Mouse (Mus musculus): ENCODE data around the gene Fam160a2. TPM values are rescaled to one million over a fixed set of nuclear protein-coding genes. Genes with fewer than 3 reads are reported as not detected.

Fam160a2 gene
- total RNA-seq (2014; fragmentation: Nextera tagmentation), result 41.9 and 42.1 TPM in 2 replicates
- 11.4 and 16.3 TPM in 2 replicates for total RNA-seq (2017)
- polyA plus RNA-seq (2012), result 53.1 and 55.8 TPM in 2 replicates

DNA sequence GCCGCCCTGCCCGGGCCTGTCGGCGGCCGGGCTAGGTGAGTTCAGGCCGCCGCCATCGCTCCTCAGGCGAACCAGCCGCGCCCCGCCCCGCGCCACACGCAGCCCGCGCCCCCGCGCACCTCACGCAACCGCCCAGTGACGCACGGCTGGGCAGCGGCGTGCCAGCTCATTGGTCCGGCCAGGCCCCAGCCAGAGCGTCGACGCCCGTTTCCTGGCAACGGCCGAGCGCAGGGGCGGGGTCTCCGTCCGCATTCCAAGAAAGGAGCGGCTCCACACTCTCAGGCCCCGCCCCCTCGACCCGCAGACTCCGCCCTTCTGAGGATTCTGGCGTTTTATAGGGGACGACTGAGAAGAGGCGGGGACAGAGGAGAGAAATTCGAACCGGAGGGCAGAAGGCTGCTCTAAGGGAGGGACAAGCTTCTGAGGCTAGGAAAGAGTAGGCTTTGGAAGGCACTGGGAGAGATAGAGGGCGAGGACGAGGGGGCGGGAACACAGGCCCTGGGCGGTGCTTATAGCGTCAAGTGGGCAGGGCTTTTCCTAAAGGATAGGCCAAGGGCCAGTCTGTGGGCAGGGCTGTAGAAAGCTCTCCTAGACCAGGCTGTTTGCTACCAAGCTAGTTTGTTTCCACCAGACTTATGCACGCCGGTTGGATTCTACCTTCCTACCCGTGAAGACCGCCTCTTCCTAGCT is at the start of gene Fam160a2:
TSS of gene Fam160a2 (minus strand) at position 120 of the 690 bp plus-strand sequence.
- Histone ChIP-seq H3K9me3 (replicated peaks) (no peaks in the 10 kb centered on the region), H3K36me3 (replicated peaks) (peaks cover 10% of the 10 kb centered on the region), H3K4me1 (ENCODE audit: insufficient read depth, low read depth, low read length) (peaks cover 33% of the 10 kb centered on the region), H3K4me3 (ENCODE audit: low read depth, low read length) (peak within 1 kb of the TSS; percentile 95), H3K27me3 (ENCODE audit: insufficient read depth, low read length) (0 out of 2 replicates have a peak, but pooled peaks cover 3% of the 10 kb centered on the region)
- peak; percentile 91 for DNase-seq (ENCODE audit: low spot score)
- no peak for TF ChIP-seq CTCF (IDR thresholded peaks at IDR 0.05; ENCODE audit: low read depth, low read length)
- no peak for TF ChIP-seq GATA1 (IDR thresholded peaks at IDR 0.05; ENCODE audit: borderline replicate concordance, low read length)
- TF ChIP-seq GATA2 (IDR thresholded peaks at IDR 0.05; ENCODE audit: borderline replicate concordance, low read depth, low read length), result no peak
- TF ChIP-seq POLR2AphosphoS5 (IDR thresholded peaks at IDR 0.05; ENCODE audit: insufficient replicate concordance, low read depth, low read length), result no peak
- no peak for TF ChIP-seq TAL1 (conservative IDR thresholded peaks at IDR 0.05; ENCODE audit: low read depth, low read length)
- peak; percentile 94 for ATAC-seq (ENCODE audit: extremely low read depth, insufficient number of reproducible peaks, low FRiP score, poor library complexity, severe bottlenecking)

DNA sequence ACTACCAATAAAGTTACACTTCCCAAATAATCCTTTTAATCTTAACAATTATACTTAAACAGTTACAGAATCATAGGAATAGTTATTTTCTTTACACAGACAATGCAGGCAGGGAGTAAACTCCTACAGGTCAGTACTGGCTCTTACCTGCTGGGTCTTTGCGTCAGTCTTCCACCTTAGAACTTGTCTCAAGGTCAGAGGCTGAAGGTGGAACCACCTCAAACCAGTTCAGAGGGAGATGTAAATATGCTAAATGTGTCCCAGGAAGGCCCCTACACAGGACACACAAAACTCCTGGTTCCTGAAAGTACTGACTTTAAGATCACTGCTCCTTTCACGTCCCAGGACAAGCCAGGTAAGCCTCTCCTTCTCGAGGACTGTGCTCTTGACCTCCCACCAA is 45.2 kb upstream of the Fam160a2 start:
- DNase-seq (ENCODE audit: low spot score), result no peak
- Histone ChIP-seq H3K36me3 (replicated peaks) (no peaks in the 10 kb centered on the region), H3K27me3 (ENCODE audit: insufficient read depth, low read length) (no peaks in the 10 kb centered on the region), H3K9me3 (replicated peaks) (no peaks in the 10 kb centered on the region), H3K4me3 (ENCODE audit: low read depth, low read length) (no peak overlapping the region), H3K4me1 (ENCODE audit: insufficient read depth, low read depth, low read length) (no peaks in the 10 kb centered on the region)
- ATAC-seq (ENCODE audit: extremely low read depth, insufficient number of reproducible peaks, low FRiP score, poor library complexity, severe bottlenecking), result no peak
- no peak for TF ChIP-seq GATA2 (IDR thresholded peaks at IDR 0.05; ENCODE audit: borderline replicate concordance, low read depth, low read length)
- TF ChIP-seq TAL1 (conservative IDR thresholded peaks at IDR 0.05; ENCODE audit: low read depth, low read length), result no peak
- no peak for TF ChIP-seq GATA1 (IDR thresholded peaks at IDR 0.05; ENCODE audit: borderline replicate concordance, low read length)
- no peak for TF ChIP-seq CTCF (IDR thresholded peaks at IDR 0.05; ENCODE audit: low read depth, low read length)
- TF ChIP-seq POLR2AphosphoS5 (IDR thresholded peaks at IDR 0.05; ENCODE audit: insufficient replicate concordance, low read depth, low read length), result no peak

DNA sequence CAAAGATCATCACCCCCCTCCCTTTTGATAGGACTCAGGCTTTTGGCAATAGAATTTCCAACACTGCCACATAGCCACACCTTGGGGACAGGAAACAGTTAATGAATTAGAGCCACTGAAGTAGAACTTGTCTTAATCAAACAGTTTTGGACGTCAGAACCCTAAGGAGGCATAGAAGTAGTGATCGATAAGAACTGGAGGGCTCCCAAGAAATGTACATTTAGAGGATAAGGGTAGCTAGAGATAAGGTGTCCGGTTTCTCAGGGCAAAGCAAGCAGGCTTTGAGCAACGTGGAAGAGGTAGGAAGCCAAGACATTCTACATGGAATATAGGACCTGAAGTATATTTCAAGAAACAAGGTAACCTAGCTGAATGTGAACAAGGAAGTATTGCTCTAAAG is 41.6 kb upstream of the Fam160a2 start:
- H3K4me1 ChIP-seq (ENCODE audit: insufficient read depth, low read depth, low read length), result no peaks in the 10 kb centered on the region
- DNase-seq (ENCODE audit: low spot score) (no peak), ATAC-seq (ENCODE audit: extremely low read depth, insufficient number of reproducible peaks, low FRiP score, poor library complexity, severe bottlenecking) (no peak)
- H3K27me3 ChIP-seq (ENCODE audit: insufficient read depth, low read length), result no peaks in the 10 kb centered on the region
- no peaks in the 10 kb centered on the region for H3K36me3 ChIP-seq (replicated peaks)
- H3K9me3 ChIP-seq (replicated peaks), result no peaks in the 10 kb centered on the region
- no peak for TF ChIP-seq GATA1 (IDR thresholded peaks at IDR 0.05; ENCODE audit: borderline replicate concordance, low read length)
- TF ChIP-seq CTCF (IDR thresholded peaks at IDR 0.05; ENCODE audit: low read depth, low read length), result no peak
- no peak for TF ChIP-seq POLR2AphosphoS5 (IDR thresholded peaks at IDR 0.05; ENCODE audit: insufficient replicate concordance, low read depth, low read length)
- no peak for TF ChIP-seq GATA2 (IDR thresholded peaks at IDR 0.05; ENCODE audit: borderline replicate concordance, low read depth, low read length)
- no peak for TF ChIP-seq TAL1 (conservative IDR thresholded peaks at IDR 0.05; ENCODE audit: low read depth, low read length)
- no peak overlapping the region for H3K4me3 ChIP-seq (ENCODE audit: low read depth, low read length)

DNA sequence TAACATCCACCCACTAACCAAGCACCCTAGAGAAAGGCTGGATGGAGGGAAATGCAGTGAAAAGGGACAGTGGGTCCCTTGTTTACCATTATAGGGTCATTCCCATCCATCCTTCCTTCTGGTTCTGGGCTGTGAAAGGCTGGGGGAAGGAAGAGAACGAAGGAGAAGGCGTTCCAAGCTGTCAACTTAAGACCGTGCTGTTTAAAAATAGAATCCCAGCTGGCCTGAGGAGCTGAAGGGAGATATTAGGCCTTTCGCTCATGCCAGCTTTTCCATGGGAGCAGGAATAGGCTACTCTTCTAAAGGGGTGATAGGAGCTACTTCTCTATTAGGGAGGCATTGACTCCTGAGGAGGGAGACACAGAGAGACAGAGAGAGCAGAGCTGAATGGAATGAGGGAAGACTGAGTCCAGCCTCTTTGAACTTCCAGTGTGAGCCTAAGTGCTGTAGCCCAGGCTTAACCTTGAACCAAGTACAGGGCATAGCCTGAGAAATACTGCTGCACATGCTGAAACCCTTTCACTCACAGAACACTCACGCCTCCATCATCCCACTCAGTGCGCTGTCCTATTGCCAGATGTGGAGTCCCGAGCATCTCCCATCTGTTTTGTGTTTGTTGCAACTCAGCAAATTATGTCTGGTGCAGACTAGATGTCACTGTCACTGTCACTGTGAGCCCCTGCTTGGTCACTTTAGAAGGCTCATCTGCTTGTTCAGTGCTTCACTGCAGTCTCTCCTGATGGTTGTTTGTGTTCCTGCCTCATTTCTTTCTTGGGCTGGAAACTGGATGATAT is 38.3 kb upstream of the Fam160a2 start:
- Histone ChIP-seq H3K36me3 (replicated peaks) (no peaks in the 10 kb centered on the region), H3K4me1 (ENCODE audit: insufficient read depth, low read depth, low read length) (no peaks in the 10 kb centered on the region), H3K27me3 (ENCODE audit: insufficient read depth, low read length) (peaks cover 2% of the 10 kb centered on the region; the same call in 1 of the 2 replicates), H3K9me3 (replicated peaks) (no peaks in the 10 kb centered on the region), H3K4me3 (ENCODE audit: low read depth, low read length) (no peak overlapping the region)
- ATAC-seq (ENCODE audit: extremely low read depth, insufficient number of reproducible peaks, low FRiP score, poor library complexity, severe bottlenecking), result no peak
- DNase-seq (ENCODE audit: low spot score), result no peak
- TF ChIP-seq CTCF (IDR thresholded peaks at IDR 0.05; ENCODE audit: low read depth, low read length) (no peak), TAL1 (conservative IDR thresholded peaks at IDR 0.05; ENCODE audit: low read depth, low read length) (no peak), GATA2 (IDR thresholded peaks at IDR 0.05; ENCODE audit: borderline replicate concordance, low read depth, low read length) (no peak), POLR2AphosphoS5 (IDR thresholded peaks at IDR 0.05; ENCODE audit: insufficient replicate concordance, low read depth, low read length) (no peak), GATA1 (IDR thresholded peaks at IDR 0.05; ENCODE audit: borderline replicate concordance, low read length) (no peak)

DNA sequence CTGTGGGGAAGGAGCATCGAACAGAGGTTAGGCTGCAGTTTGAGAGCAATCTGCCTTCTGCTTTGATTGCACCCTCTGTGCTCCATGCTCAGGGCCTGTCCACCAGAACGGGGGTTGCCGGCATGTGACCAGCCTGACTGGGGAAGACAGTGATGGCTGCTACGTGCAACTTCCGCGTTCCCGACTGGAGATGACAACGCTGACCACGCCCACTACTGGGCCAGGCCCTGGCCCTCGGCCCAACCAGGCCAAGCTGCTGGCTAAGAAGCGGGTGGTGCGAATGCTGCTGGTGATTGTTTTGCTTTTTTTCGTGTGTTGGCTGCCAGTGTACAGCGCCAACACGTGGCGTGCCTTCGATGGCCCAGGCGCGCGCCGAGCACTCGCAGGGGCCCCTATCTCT is 34.9 kb upstream of the Fam160a2 start:
- no peak for DNase-seq (ENCODE audit: low spot score)
- Histone ChIP-seq H3K4me1 (ENCODE audit: insufficient read depth, low read depth, low read length) (no peaks in the 10 kb centered on the region), H3K27me3 (ENCODE audit: insufficient read depth, low read length) (peaks cover 2% of the 10 kb centered on the region; the same call in 1 of the 2 replicates), H3K36me3 (replicated peaks) (no peaks in the 10 kb centered on the region), H3K4me3 (ENCODE audit: low read depth, low read length) (no peak overlapping the region), H3K9me3 (replicated peaks) (no peaks in the 10 kb centered on the region)
- no peak for ATAC-seq (ENCODE audit: extremely low read depth, insufficient number of reproducible peaks, low FRiP score, poor library complexity, severe bottlenecking)
- TF ChIP-seq TAL1 (conservative IDR thresholded peaks at IDR 0.05; ENCODE audit: low read depth, low read length) (no peak), CTCF (IDR thresholded peaks at IDR 0.05; ENCODE audit: low read depth, low read length) (no peak), GATA1 (IDR thresholded peaks at IDR 0.05; ENCODE audit: borderline replicate concordance, low read length) (no peak), GATA2 (IDR thresholded peaks at IDR 0.05; ENCODE audit: borderline replicate concordance, low read depth, low read length) (no peak), POLR2AphosphoS5 (IDR thresholded peaks at IDR 0.05; ENCODE audit: insufficient replicate concordance, low read depth, low read length) (no peak)

DNA sequence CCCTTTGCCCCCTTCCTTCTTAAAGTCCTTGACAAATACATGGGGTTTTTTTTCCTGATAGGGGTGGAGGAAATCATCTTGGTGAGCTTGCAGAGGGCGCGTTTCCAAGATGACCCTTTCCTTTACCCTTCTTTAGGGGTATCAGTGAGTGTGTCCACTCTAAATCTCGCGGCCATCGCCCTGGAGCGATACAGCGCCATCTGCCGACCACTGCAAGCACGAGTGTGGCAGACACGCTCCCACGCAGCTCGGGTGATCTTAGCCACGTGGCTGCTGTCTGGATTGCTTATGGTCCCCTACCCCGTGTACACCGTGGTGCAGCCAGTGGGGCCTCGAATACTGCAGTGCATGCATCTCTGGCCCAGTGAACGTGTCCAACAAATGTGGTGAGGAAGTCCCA is 34.0 kb upstream of the Fam160a2 start:
- H3K4me1 ChIP-seq (ENCODE audit: insufficient read depth, low read depth, low read length), result no peaks in the 10 kb centered on the region
- no peak for DNase-seq (ENCODE audit: low spot score)
- H3K4me3 ChIP-seq (ENCODE audit: low read depth, low read length), result 0 out of 2 replicates have a peak overlapping the region, but pooled peaks have one; percentile 20
- no peak for ATAC-seq (ENCODE audit: extremely low read depth, insufficient number of reproducible peaks, low FRiP score, poor library complexity, severe bottlenecking)
- no peaks in the 10 kb centered on the region for H3K36me3 ChIP-seq (replicated peaks)
- H3K9me3 ChIP-seq (replicated peaks), result no peaks in the 10 kb centered on the region
- H3K27me3 ChIP-seq (ENCODE audit: insufficient read depth, low read length), result peaks cover 2% of the 10 kb centered on the region; the same call in 1 of the 2 replicates
- no peak for TF ChIP-seq GATA2 (IDR thresholded peaks at IDR 0.05; ENCODE audit: borderline replicate concordance, low read depth, low read length)
- TF ChIP-seq CTCF (IDR thresholded peaks at IDR 0.05; ENCODE audit: low read depth, low read length), result no peak

All from G1E (cell line).